Mouse (Mus musculus) hindbrain, postnatal 0 days (tissue): ENCODE results near the gene Mapk8ip1. TPM values are rescaled to one million over a fixed set of nuclear protein-coding genes. Genes with fewer than 3 reads are reported as not detected.

Experiments
- ATAC-seq: fragments of 200-750 bp; cut with Nextera tagmentation; 2 replicates; pipeline ENCODE4 v1.8.0; 2017; ENCODE audit warnings: mild to moderate bottlenecking, moderate TSS enrichment, moderate library complexity
- DNase-seq: peaks from one replicate; pipeline ENCODE4 v3.0.0-alpha.2; 2015; ENCODE audit warnings: low spot score
- H3K27ac ChIP-seq: fragments of 300-500 bp; sonication (generic); 2 replicates; pipeline ENCODE4 v1.5.1; 2014; ENCODE audit warnings: mild to moderate bottlenecking
- H3K27me3 ChIP-seq: fragments of 300-500 bp; sonication (generic); 2 replicates; pipeline ENCODE4 v1.6.1; 2014; ENCODE audit warnings: low read length, mixed read lengths; ENCODE audit not compliant: insufficient read depth
- H3K36me3 ChIP-seq: fragments of 300-500 bp; sonication (generic); 2 replicates; pipeline ENCODE4 v1.6.1; 2014; ENCODE audit warnings: low read length, mixed read lengths; ENCODE audit not compliant: insufficient read depth
- H3K4me1 ChIP-seq: fragments of 300-500 bp; sonication (generic); 2 replicates; pipeline ENCODE4 v1.6.1; 2014; ENCODE audit warnings: antibody characterized with exemption, low read length, mixed read lengths; ENCODE audit not compliant: insufficient read depth
- H3K4me2 ChIP-seq: fragments of 300-500 bp; sonication (generic); 2 replicates; pipeline ENCODE4 v1.6.1; 2014; ENCODE audit warnings: low read depth, mild to moderate bottlenecking, low read length, moderate library complexity, mixed read lengths
- H3K4me3 ChIP-seq: fragments of 300-500 bp; sonication (generic); 2 replicates; pipeline ENCODE4 v1.5.1; 2014; ENCODE audit warnings: low read length
- H3K9ac ChIP-seq: fragments of 300-500 bp; sonication (generic); replicated peaks from 2 replicates; pipeline ENCODE4 v1.6.1; 2014; ENCODE audit warnings: mild to moderate bottlenecking, low read length, moderate library complexity, mixed read lengths
- H3K9me3 ChIP-seq: fragments of 300-500 bp; sonication (generic); 2 replicates; pipeline ENCODE4 v1.6.1; 2016; ENCODE audit warnings: low read length, mixed read lengths
- CTCF ChIP-seq: IDR thresholded peaks from 2 replicates; pipeline ENCODE4 v1.5.1; 2016; ENCODE audit warnings: antibody characterized with exemption, control low read depth, low read depth
- WGBS: fragments of 180-500 bp; shearing (Covaris S2); extraction: QIAGEN DNeasy Blood & Tissue Kit; methylation state at CpG from one replicate; pipeline ENCODE4 v1.1.7; 2014; 5-methylcytosine and 5-hydroxymethylcytosine counted together
- microRNA-seq, 2 experiments: library from miRNA; unstranded; fragments of <30 nt; microRNA quantifications; one replicate each; pipeline ENCODE4; 2016
- polyA plus RNA-seq: library from polyadenylated mRNA; unstranded; fragments of >200 nt; fragmentation: Nextera tagmentation; extraction: Ambion mirVana; gene quantifications from 2 replicates; pipeline ENCODE4 v1.2.1, GENCODE M21; 2015
- total RNA-seq: library from RNA; depleted of rRNA; stranded (reverse); fragments of >200 nt; gene quantifications from 2 replicates; pipeline ENCODE4 v1.2.3, GENCODE M21; 2014; rRNA removed

Gene Mapk8ip1
- total and polyA plus RNA-seq, 2 experiments from 2014 or later, result 182 to 373 TPM

- no peak overlapping the region for H3K27ac ChIP-seq
- no peaks in the 10 kb centered on the region for H3K9me3 ChIP-seq
- 93% methylated on average over 2 of the region's 2 CpGs for WGBS
- H3K36me3 ChIP-seq, result peaks cover 28% of the 10 kb centered on the region; the same call in 1 of the 2 replicates
- H3K9ac ChIP-seq, result no peak overlapping the region
- ATAC-seq, result no peak
- H3K27me3 ChIP-seq, result no peaks in the 10 kb centered on the region
- TF ChIP-seq CTCF, result no peak
- H3K4me1 ChIP-seq, result 0 out of 2 replicates have a peak, but pooled peaks cover 3% of the 10 kb centered on the region
- no peak for DNase-seq
- H3K4me2 ChIP-seq, result no peak overlapping the region
- no peak overlapping the region for H3K4me3 ChIP-seq
These were observed 53.9 kb downstream of the Mapk8ip1 start for GRCm38 (mm10) chr2:92347191-92347590.

- Histone ChIP-seq H3K36me3 (peaks cover 6% of the 10 kb centered on the region), H3K4me3 (no peak overlapping the region)
- TF ChIP-seq CTCF, result no peak
These were observed 58.6 kb downstream of the Mapk8ip1 start for GRCm38 (mm10) chr2:92342418-92342817.

More at GRCm38 (mm10) chr2:92342418-92342817, 58.6 kb downstream of the Mapk8ip1 start:
- no peak for DNase-seq
- ATAC-seq, result no peak
- H3K9me3 ChIP-seq, result no peaks in the 10 kb centered on the region
- no peaks in the 10 kb centered on the region for H3K4me1 ChIP-seq
- no peak overlapping the region for H3K9ac ChIP-seq
- no peak overlapping the region for H3K27ac ChIP-seq
- H3K27me3 ChIP-seq, result no peaks in the 10 kb centered on the region
- no peak overlapping the region for H3K4me2 ChIP-seq

Small RNAs within 50 kb of the gene (microRNA-seq; reads per million reads assigned to microRNA genes)
- gene Mir7000, result 0.36 to 1.6 reads per million in 2 experiments

Other genes with a start within 250 kb of the Mapk8ip1 start
- 27.8 and 35.2 TPM in 2 replicates for gene Pex16, start 26.6 kb downstream of the Mapk8ip1 start, total RNA-seq
- gene Pex16, start 26.6 kb downstream of the Mapk8ip1 start, polyA plus RNA-seq, result 44.3 and 48.6 TPM in 2 replicates
- 0.11 and 0.16 TPM in 2 replicates for gene Large2, start 26.4 kb downstream of the Mapk8ip1 start, total RNA-seq
- 1.8 and 2.1 TPM in 2 replicates for gene Large2, start 26.4 kb downstream of the Mapk8ip1 start, polyA plus RNA-seq
- gene 1700029I15Rik, start 18.7 kb downstream of the Mapk8ip1 start, total RNA-seq, result 1.6 and 1.8 TPM in 2 replicates
- gene 1700029I15Rik, start 18.7 kb downstream of the Mapk8ip1 start, polyA plus RNA-seq, result 4.0 and 4.9 TPM in 2 replicates
- 43.8 and 45.5 TPM in 2 replicates for gene Cry2, start 32.8 kb upstream of the Mapk8ip1 start, total RNA-seq
- gene Cry2, start 32.8 kb upstream of the Mapk8ip1 start, polyA plus RNA-seq, result 50.6 and 52.0 TPM in 2 replicates
- gene Slc35c1, start 59.3 kb upstream of the Mapk8ip1 start, total RNA-seq, result 11.0 and 12.7 TPM in 2 replicates
- 12.7 and 16.4 TPM in 2 replicates for gene Slc35c1, start 59.3 kb upstream of the Mapk8ip1 start, polyA plus RNA-seq
- gene Chst1, start 198.4 kb upstream of the Mapk8ip1 start, total RNA-seq, result 34.9 and 49.2 TPM in 2 replicates
- 23.2 and 24.4 TPM in 2 replicates for gene Chst1, start 198.4 kb upstream of the Mapk8ip1 start, polyA plus RNA-seq